Mouse (Mus musculus) CD4-positive, CD25-positive, alpha-beta regulatory T cell, adult 4 months (primary cell): ENCODE results near the gene Mboat2. TPM values are rescaled to one million over a fixed set of nuclear protein-coding genes. Genes with fewer than 3 reads are reported as not detected.

ENCODE experiments used
- polyA plus RNA-seq, 2 experiments: library from polyadenylated mRNA; unstranded; fragments of 100-300 nt; shearing (Covaris generic); gene quantifications; one replicate each; pipeline ENCODE4 v1.2.1; 2017

The Mboat2 gene
- polyA plus RNA-seq, 2 experiments from 2014 or later, result 0.15 to 0.34 TPM

Other genes with a start within 250 kb of the Mboat2 start
- gene Klf11, start 179.6 kb upstream of the Mboat2 start, polyA plus RNA-seq, result 1 to 10 TPM; 2.2 to 3.1 TPM
- gene Cys1, start 149.1 kb upstream of the Mboat2 start, polyA plus RNA-seq, result not detected
- 10 to 100 TPM; 49.7 to 81.3 TPM for gene Rrm2, start 122.6 kb upstream of the Mboat2 start, polyA plus RNA-seq
- gene Kidins220, start 144.0 kb downstream of the Mboat2 start, polyA plus RNA-seq, result 10 to 100 TPM; 14.1 to 19.3 TPM